Mouse (Mus musculus) cerebellum, adult 2 months (tissue): Measurements from ENCODE around the gene Rbm28. TPM values are rescaled to one million over a fixed set of nuclear protein-coding genes. Genes with fewer than 3 reads are reported as not detected.
"Not testable (repeated sequence)": the region's sequence is repeated elsewhere in the genome, so short reads cannot be mapped to it uniquely, and the experiment has no call there.

Source experiments
- DNase-seq, 2 experiments: peaks; one replicate each; pipeline ENCODE4 v3.0.0; 2021
- H3K27ac ChIP-seq: fragments of 200-500 bp; 2 replicates; pipeline ENCODE4 v1.5.1; 2012; ENCODE audit warnings: low read length, control low read depth, inconsistent platforms; ENCODE audit not compliant: insufficient read depth
- H3K27me3 ChIP-seq: fragments of 200-500 bp; 2 replicates; pipeline ENCODE4 v1.6.1; 2012; ENCODE audit warnings: inconsistent platforms, mild to moderate bottlenecking, low read length, moderate library complexity; ENCODE audit not compliant: control insufficient read depth, insufficient read depth
- H3K4me1 ChIP-seq: fragments of 200-500 bp; 2 replicates; pipeline ENCODE4 v1.6.1; 2011; ENCODE audit warnings: low read length; ENCODE audit not compliant: control insufficient read depth, insufficient read depth
- H3K4me3 ChIP-seq: fragments of 200-500 bp; replicated peaks from 2 replicates; pipeline ENCODE3; 2011; ENCODE audit warnings: mild to moderate bottlenecking, low read depth, low read length, control low read depth; ENCODE audit not compliant: insufficient read depth
- CTCF ChIP-seq: fragments of 200-500 bp; IDR thresholded peaks from 2 replicates; pipeline ENCODE4 v1.5.1; 2011; ENCODE audit warnings: low read depth, mild to moderate bottlenecking, control low read depth, low read length, moderate library complexity, borderline replicate concordance; ENCODE audit not compliant: insufficient read depth
- POLR2A ChIP-seq: fragments of 200-500 bp; IDR thresholded peaks from 2 replicates; pipeline ENCODE4 v1.6.1; 2011; ENCODE audit warnings: low read length, control low read depth, borderline replicate concordance; ENCODE audit not compliant: insufficient read depth
- WGBS: fragments of 180-500 bp; shearing (Covaris S2); methylation state at CpG from one replicate; pipeline ENCODE4 v1.1.7; 2018; 5-methylcytosine and 5-hydroxymethylcytosine counted together
- polyA plus RNA-seq: library from polyadenylated mRNA; depleted of rRNA; stranded (reverse); fragments of >200 nt; gene quantifications from 2 replicates; pipeline ENCODE4 v1.2.3, GENCODE M21; 2012

Rbm28 gene
- polyA plus RNA-seq, 1 experiment, result 44.2 TPM

DNA sequence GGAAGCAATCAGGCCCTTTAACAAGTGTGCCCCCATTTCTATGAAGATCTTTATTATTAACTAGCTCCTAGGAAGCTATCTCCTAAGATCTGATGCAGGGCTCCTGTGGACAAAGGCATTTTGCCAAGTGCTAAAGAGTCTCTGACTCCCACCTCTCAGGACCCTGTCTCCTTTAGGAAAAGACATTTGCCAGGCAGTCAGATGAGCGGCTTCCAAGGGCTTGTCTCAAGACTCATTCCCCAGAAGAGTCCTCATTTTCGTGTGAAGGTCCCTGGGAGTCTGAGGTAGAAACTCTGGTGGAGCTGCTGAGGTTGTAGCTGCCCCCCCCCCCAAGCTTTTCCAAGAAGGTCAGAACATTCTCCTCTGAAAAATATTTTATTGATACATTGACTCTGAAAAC is 4.1 kb upstream of the Rbm28 start:
- H3K4me1 ChIP-seq, result no peaks in the 10 kb centered on the region
- TF ChIP-seq POLR2A, result no peak
- no peak for TF ChIP-seq CTCF
- no peak overlapping the region for H3K27ac ChIP-seq
- no peak overlapping the region for H3K4me3 ChIP-seq
- DNase-seq, result no peak
- no peaks in the 10 kb centered on the region for H3K27me3 ChIP-seq
- 68% methylated on average over 2 of the region's 2 CpGs for WGBS

DNA sequence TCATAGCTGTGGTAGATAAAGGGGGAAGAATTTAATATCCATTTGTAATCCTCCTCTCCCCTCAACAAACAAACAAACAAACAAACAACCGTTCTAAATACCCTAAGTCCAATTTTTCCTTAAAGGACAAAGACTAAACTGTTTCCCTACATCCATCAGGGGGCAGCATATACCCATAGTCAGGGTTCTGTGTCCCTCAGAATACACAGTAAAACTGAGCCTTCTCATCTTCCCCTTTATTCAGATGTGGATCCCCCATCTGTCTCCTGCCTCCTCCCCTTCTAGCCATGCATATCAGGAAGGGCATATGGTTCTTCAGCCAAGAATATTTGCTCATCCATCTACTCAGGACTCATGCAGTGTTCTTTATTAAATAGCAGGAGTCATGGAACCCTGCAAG is 1.4 kb upstream of the Rbm28 start:
- 0% methylated on average over 1 of the region's 1 CpGs for WGBS
- peak in 1 of 2 experiments; percentile 63 for DNase-seq
- Histone ChIP-seq H3K27me3 (no peaks in the 10 kb centered on the region), H3K4me3 (no peak overlapping the region), H3K4me1 (no peaks in the 10 kb centered on the region), H3K27ac (no peak overlapping the region)
- no peak for TF ChIP-seq POLR2A
- peak; percentile 56; the same call in 1 of the 2 replicates for TF ChIP-seq CTCF

DNA sequence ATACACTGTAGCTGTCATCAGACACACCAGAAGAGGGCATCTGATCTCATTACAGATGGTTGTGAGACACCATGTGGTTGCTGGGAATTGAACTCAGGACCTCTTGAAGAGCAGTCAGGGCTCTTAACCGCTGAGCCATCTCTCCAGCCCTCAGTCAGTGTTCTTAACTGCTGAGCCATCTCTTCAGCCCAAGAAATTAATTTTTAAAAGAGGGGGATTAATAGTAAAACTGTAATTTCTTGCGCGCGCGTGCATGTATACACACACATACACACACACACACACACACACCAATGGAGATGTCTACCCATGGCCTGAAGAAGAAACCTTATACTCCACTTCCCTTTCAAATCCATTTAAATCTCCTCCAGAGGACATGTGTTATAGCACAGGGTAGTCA is 3.5 kb downstream of the Rbm28 start:
- not testable (repeated sequence) for H3K4me1 ChIP-seq, H3K27me3 ChIP-seq, DNase-seq, H3K4me3 ChIP-seq, H3K27ac ChIP-seq
- 98% methylated on average over 5 of the region's 5 CpGs for WGBS

DNA sequence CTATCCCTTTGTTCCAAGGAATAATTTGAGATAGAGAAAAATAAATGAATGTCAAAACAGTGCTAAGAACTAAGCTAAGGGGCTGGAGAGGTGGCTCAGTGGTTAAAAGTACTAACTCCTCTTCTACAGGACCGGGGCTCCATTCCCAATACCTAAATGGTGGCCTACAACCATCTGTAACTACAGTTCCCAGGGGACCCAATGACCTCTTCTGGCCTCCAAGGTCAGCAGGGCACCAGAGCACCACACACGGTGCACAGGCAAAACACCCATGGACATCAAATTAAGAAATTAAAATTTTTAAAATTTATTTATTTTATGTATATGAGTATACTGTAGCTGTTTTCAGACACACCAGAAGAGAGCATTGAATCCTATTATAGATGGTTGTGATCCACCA is 4.0 kb downstream of the Rbm28 start:
- 80% methylated on average over 2 of the region's 2 CpGs for WGBS
- H3K27ac ChIP-seq, result no peak overlapping the region
- DNase-seq, result no peak
- H3K4me3 ChIP-seq, result no peak overlapping the region
- TF ChIP-seq POLR2A (no peak), CTCF (no peak)
- H3K27me3 ChIP-seq, result no peaks in the 10 kb centered on the region
- no peaks in the 10 kb centered on the region for H3K4me1 ChIP-seq

DNA sequence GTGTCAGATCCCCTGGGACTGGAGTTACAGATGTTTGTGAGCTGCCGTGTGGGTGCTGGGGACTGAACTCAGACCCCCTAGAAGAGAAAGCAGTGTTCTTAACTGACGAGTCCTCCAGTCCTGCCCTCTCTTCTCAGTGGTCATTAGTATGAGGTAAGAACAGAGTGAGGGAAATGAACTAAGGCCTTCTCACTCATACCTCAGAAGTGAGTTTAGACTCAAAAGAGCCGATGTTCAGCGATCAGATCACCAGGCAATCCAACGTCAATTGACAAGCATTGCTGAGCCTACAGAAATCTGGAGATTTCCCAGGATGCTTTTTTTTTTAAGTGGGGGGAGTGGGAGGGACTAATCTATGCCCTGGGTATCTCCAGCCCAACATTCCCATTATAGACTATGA is 8.5 kb downstream of the Rbm28 start:
- Histone ChIP-seq H3K27me3 (no peaks in the 10 kb centered on the region), H3K27ac (no peak overlapping the region), H3K4me3 (no peak overlapping the region), H3K4me1 (no peaks in the 10 kb centered on the region)
- TF ChIP-seq POLR2A, result no peak
- no peak for TF ChIP-seq CTCF
- 88% methylated on average over 5 of the region's 5 CpGs for WGBS
- no peak for DNase-seq

DNA sequence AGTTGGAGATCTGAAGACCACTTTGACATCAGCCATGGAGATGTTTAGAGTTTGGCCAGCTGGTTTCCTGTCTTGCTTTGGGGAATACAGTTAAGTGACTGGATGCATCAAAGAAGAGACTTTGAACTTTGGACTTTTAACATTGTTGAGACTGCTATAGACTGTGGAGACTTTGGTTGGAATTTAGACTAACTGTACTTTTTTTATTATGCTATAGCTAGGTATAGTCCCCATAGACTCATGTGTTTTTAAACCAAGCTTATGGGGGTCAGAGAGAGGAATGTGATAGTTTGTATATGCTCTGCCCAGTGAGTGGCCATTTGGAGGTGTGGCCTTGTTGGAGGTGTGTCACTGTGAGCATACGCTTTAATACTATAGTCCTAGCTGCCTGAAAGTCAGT is 14.8 kb downstream of the Rbm28 start:
- no peaks in the 10 kb centered on the region; the same call in 1 of the 2 replicates for H3K27me3 ChIP-seq
- 92% methylated on average over 1 of the region's 1 CpGs for WGBS

DNA sequence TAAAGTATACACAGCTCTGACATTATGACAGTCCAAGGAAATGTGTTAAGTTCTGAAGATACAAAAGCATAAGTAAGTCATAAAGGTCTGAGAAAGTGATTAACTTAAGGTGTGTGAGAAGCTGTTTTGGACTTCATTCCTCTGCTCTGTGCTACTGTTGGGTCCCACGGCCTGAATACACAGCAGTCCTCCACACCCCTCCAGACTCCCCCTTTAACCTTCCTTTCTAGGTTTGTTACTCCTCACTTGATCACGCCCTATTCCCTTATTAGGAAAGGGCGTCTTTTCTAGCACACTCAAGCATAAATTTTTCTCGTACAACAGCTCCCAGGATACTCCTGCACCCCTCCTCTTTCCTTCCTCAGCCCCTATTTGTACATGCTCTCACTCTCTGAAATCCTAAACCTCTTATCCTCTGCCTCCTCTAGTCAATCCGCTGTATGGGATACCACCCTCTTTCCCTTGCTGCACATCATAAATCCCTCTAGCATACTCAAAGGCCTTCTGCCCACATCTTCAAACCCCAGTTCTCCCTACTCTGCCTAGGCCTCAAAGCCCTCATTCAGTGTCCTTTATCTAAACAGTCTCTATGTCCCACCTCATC is 17.3 kb downstream of the Rbm28 start:
- Histone ChIP-seq H3K4me1 (no peaks in the 10 kb centered on the region), H3K27me3 (no peaks in the 10 kb centered on the region; the same call in 1 of the 2 replicates), H3K27ac (no peak overlapping the region), H3K4me3 (no peak overlapping the region)
- no peak for DNase-seq
- WGBS, result 84% methylated on average over 5 of the region's 5 CpGs
- TF ChIP-seq POLR2A, result no peak
- TF ChIP-seq CTCF, result no peak

More for the DNA sequence above, 14.8 kb downstream of the Rbm28 start:
- no peaks in the 10 kb centered on the region for H3K4me1 ChIP-seq
- no peak overlapping the region for H3K4me3 ChIP-seq
- no peak for TF ChIP-seq CTCF
- TF ChIP-seq POLR2A, result no peak
- no peak overlapping the region for H3K27ac ChIP-seq
- no peak for DNase-seq

DNA sequence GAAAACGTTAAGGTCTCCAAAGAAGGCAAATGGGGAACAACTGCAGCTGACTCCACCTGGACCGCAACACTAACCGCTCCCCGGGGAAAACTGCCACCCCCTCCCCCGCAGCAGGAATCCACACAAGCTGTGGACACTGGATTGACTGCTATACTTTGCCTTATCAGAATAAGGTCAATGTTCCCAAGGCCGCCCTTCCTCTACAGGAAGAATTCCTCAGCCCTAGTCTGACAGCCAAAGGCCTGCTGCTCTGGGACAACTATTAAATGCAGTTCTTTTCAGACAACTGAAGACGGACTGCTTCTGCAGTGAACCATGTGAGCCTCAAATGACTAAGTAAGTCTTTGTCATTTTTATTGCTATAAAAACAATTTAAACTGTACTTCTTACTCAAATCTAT is 18.2 kb downstream of the Rbm28 start:
- Histone ChIP-seq H3K4me1 (no peaks in the 10 kb centered on the region), H3K4me3 (no peak overlapping the region), H3K27me3 (no peaks in the 10 kb centered on the region; the same call in 1 of the 2 replicates), H3K27ac (no peak overlapping the region)
- TF ChIP-seq POLR2A, result no peak
- no peak for TF ChIP-seq CTCF
- DNase-seq, result no peak
- WGBS, result 81% methylated on average over 7 of the region's 7 CpGs
